Mouse (Mus musculus) liver, postnatal 0 days (tissue): ENCODE measurements at regions not wholly inside any gene's neighbourhood (a gene's known extent, or its start where the extent isn't known, plus 50 kb on each side); places are given as distances from the start of the nearest gene placed in this dataset.

Experiments
- ATAC-seq: fragments of 200-750 bp; cut with Nextera tagmentation; 2 replicates; pipeline ENCODE4 v1.8.0; 2017; ENCODE audit warnings: mild to moderate bottlenecking, moderate library complexity
- DNase-seq: peaks from one replicate; pipeline ENCODE4 v3.0.0-alpha.2; 2016
- H3K27ac ChIP-seq: fragments of 300-500 bp; sonication (generic); 2 replicates; pipeline ENCODE4 v1.5.1; 2014; ENCODE audit warnings: antibody characterized with exemption, moderate library complexity, mild to moderate bottlenecking, low read depth
- H3K27me3 ChIP-seq: fragments of 300-500 bp; sonication (generic); 2 replicates; pipeline ENCODE4 v1.6.1; 2014; ENCODE audit warnings: low read length, control low read depth, mixed read lengths; ENCODE audit not compliant: insufficient read depth
- H3K36me3 ChIP-seq: fragments of 300-500 bp; sonication (generic); replicated peaks from 2 replicates; pipeline ENCODE4 v1.6.1; 2014; ENCODE audit warnings: mild to moderate bottlenecking, control low read depth, low read length, moderate library complexity, mixed read lengths; ENCODE audit not compliant: insufficient read depth
- H3K4me1 ChIP-seq: fragments of 300-500 bp; sonication (generic); 2 replicates; pipeline ENCODE4 v1.6.1; 2014; ENCODE audit warnings: antibody characterized with exemption, mild to moderate bottlenecking, control low read depth; ENCODE audit not compliant: insufficient read depth
- H3K4me2 ChIP-seq: fragments of 300-500 bp; sonication (generic); 2 replicates; pipeline ENCODE4 v1.6.1; 2014; ENCODE audit warnings: low read depth, mild to moderate bottlenecking, low read length, moderate library complexity, mixed read lengths
- H3K4me3 ChIP-seq: fragments of 300-500 bp; sonication (generic); 2 replicates; pipeline ENCODE4 v1.5.1; 2014; ENCODE audit warnings: low read depth, low read length
- H3K9ac ChIP-seq: fragments of 300-500 bp; sonication (generic); replicated peaks from 2 replicates; pipeline ENCODE4 v1.6.1; 2014; ENCODE audit warnings: mild to moderate bottlenecking, moderate library complexity
- H3K9me3 ChIP-seq: fragments of 300-500 bp; sonication (generic); 2 replicates; pipeline ENCODE4 v1.6.1; 2016; ENCODE audit warnings: mild to moderate bottlenecking, control low read depth, low read length, mixed read lengths
- CTCF ChIP-seq: sonication (generic); IDR thresholded peaks from 2 replicates; pipeline ENCODE4 v1.5.1; 2016; ENCODE audit warnings: antibody characterized with exemption, low read depth
- EP300 ChIP-seq: IDR thresholded peaks from 2 replicates; pipeline ENCODE4 v1.6.1; 2016; ENCODE audit warnings: antibody characterized with exemption, low read depth, mild to moderate bottlenecking
- WGBS: fragments of 180-500 bp; shearing (Covaris S2); extraction: QIAGEN DNeasy Blood & Tissue Kit; methylation state at CpG from one replicate; pipeline ENCODE4 v1.1.7; 2014; ENCODE audit not compliant: insufficient replicate concordance; 5-methylcytosine and 5-hydroxymethylcytosine counted together

GRCm38 (mm10) chr15:37114119-37114518 is 106.5 kb upstream of the Zfp706 start:
- DNase-seq, result peak; percentile 84
- TF ChIP-seq CTCF (peak; percentile 84), EP300 (no peak)
- WGBS, result 18% methylated on average over 8 of the region's 8 CpGs

GRCm38 (mm10) chr15:37110462-37110861 is 102.9 kb upstream of the Zfp706 start:
- no peak overlapping the region for H3K4me3 ChIP-seq
- no peak for DNase-seq
- no peak overlapping the region for H3K27ac ChIP-seq
- no peaks in the 10 kb centered on the region for H3K36me3 ChIP-seq
- no peak overlapping the region for H3K9ac ChIP-seq
- H3K4me2 ChIP-seq, result no peak overlapping the region
- no peaks in the 10 kb centered on the region for H3K4me1 ChIP-seq
- ATAC-seq, result no peak
- TF ChIP-seq CTCF, result no peak
- TF ChIP-seq EP300, result no peak
- WGBS, result 88% methylated on average over 14 of the region's 14 CpGs
- H3K9me3 ChIP-seq, result no peaks in the 10 kb centered on the region
- H3K27me3 ChIP-seq, result no peaks in the 10 kb centered on the region

More at GRCm38 (mm10) chr15:37114119-37114518, 106.5 kb upstream of the Zfp706 start:
- Histone ChIP-seq H3K36me3 (no peaks in the 10 kb centered on the region), H3K4me2 (no peak overlapping the region), H3K9ac (no peak overlapping the region), H3K9me3 (no peaks in the 10 kb centered on the region), H3K4me1 (no peaks in the 10 kb centered on the region), H3K27me3 (no peaks in the 10 kb centered on the region), H3K27ac (no peak overlapping the region), H3K4me3 (no peak overlapping the region)
- ATAC-seq, result no peak

- WGBS, result 58% methylated on average over 2 of the region's 2 CpGs
- Histone ChIP-seq H3K4me2 (no peak overlapping the region), H3K9ac (no peak overlapping the region), H3K27me3 (no peaks in the 10 kb centered on the region), H3K4me1 (no peaks in the 10 kb centered on the region; the same call in 1 of the 2 replicates), H3K36me3 (no peaks in the 10 kb centered on the region), H3K4me3 (no peak overlapping the region), H3K27ac (no peak overlapping the region), H3K9me3 (no peaks in the 10 kb centered on the region)
- DNase-seq, result no peak
- TF ChIP-seq CTCF, result peak; percentile 44
- no peak for TF ChIP-seq EP300
- ATAC-seq, result no peak
These were observed 94.5 kb upstream of the Zfp706 start for GRCm38 (mm10) chr15:37102035-37102555.

- Histone ChIP-seq H3K4me2 (no peak overlapping the region), H3K4me3 (no peak overlapping the region), H3K27ac (no peak overlapping the region), H3K27me3 (no peaks in the 10 kb centered on the region), H3K36me3 (no peaks in the 10 kb centered on the region), H3K9ac (no peak overlapping the region), H3K4me1 (no peaks in the 10 kb centered on the region; the same call in 1 of the 2 replicates), H3K9me3 (no peaks in the 10 kb centered on the region)
- no peak for DNase-seq
- ATAC-seq, result no peak
- WGBS, result 67% methylated on average over 1 of the region's 1 CpGs
- no peak for TF ChIP-seq EP300
- TF ChIP-seq CTCF, result peak; percentile 40
These were observed 93.8 kb upstream of the Zfp706 start for GRCm38 (mm10) chr15:37101419-37101818.

GRCm38 (mm10) chr15:37100767-37101288 is 93.3 kb upstream of the Zfp706 start:
- WGBS, result 61% methylated on average over 6 of the region's 6 CpGs
- DNase-seq, result no peak
- Histone ChIP-seq H3K9ac (no peak overlapping the region), H3K9me3 (no peaks in the 10 kb centered on the region), H3K27ac (no peak overlapping the region), H3K4me3 (no peak overlapping the region), H3K27me3 (no peaks in the 10 kb centered on the region), H3K36me3 (no peaks in the 10 kb centered on the region), H3K4me1 (no peaks in the 10 kb centered on the region; the same call in 1 of the 2 replicates), H3K4me2 (peak overlapping the region; percentile 58)
- TF ChIP-seq CTCF (no peak), EP300 (no peak)
- ATAC-seq, result peak; percentile 16; the same call in 1 of the 2 replicates

- TF ChIP-seq CTCF (peak; percentile 75), EP300 (0 out of 2 replicates have a peak, but pooled peaks have one; percentile 34)
- H3K4me2 ChIP-seq, result peak overlapping the region; percentile 58
- DNase-seq (peak; percentile 64), ATAC-seq (peak; percentile 93)
- H3K4me1 ChIP-seq, result no peaks in the 10 kb centered on the region; the same call in 1 of the 2 replicates
- H3K9me3 ChIP-seq, result no peaks in the 10 kb centered on the region
- no peak overlapping the region for H3K4me3 ChIP-seq
- no peak overlapping the region for H3K27ac ChIP-seq
- H3K27me3 ChIP-seq, result no peaks in the 10 kb centered on the region
- no peaks in the 10 kb centered on the region for H3K36me3 ChIP-seq
- 28% methylated on average over 17 of the region's 17 CpGs for WGBS
- H3K9ac ChIP-seq, result no peak overlapping the region
These were observed 92.6 kb upstream of the Zfp706 start for GRCm38 (mm10) chr15:37099927-37100766.
